Mouse (Mus musculus): ENCODE results near the gene Cx3cr1.

DNA sequence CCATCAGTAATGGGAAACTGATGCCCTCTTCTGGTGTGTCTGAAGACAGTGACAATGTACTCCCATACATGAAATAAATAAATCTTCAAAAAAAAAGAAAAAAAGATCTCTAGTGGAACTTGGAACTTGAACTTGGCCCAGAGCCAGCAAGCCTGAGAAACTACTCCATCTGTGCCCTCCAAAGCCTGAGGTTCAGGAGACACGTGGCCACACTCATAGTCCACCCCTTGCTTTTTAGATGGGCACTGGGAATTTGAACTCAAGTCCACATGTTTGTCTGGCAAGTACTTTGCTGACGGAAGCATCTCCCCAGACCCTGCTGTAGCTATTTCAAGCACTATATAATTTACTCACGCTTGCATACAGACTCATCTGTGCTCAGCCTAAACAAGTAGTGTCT, 104.5 kb downstream of the Cx3cr1 start:
- no peak for TF ChIP-seq CTCF (conservative IDR thresholded peaks at IDR 0.05; ENCODE audit: low read length)
- no peak for TF ChIP-seq NANOG (IDR thresholded peaks at IDR 0.05; ENCODE audit: borderline replicate concordance, low read length)
